ENCODE assay signal across 9 mouse cellular contexts in the genomic region with DNA sequence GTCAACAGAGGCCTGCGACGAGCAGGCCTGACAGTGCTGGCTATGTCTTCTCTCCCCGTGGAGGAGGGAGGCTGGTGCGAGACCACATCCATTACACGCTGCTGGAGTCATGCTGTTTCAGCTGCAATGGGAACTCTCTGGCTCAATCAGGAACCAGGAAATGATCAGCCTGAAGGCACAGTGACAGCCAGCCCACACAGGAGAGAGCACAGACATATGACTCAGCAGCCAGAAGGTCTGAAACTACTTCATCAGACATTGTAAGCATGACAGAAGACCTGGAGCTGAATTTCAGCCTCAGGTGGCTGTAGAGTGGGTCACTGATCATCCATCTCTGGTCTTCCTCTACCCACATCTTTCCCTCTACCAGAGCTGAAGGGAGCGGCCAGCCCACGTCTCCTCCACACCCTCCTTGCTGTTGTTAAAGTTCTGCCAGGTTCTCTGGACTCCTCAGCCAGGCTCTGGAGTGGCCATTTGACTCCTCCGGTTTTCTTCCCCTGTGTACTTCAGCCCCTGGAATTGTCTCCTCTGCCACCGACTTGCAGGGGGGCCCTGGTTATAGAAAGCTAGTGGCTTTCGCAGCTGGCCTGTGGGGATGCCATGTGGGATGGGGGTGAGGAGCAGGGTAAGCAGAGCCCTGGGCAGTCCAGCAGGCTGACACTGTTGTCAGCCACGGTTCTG. TPM values are rescaled to one million over a fixed set of nuclear protein-coding genes. Genes with fewer than 3 reads are reported as not detected.
DNase-seq lines count a peak whose midpoint lies in the region; ATAC-seq lines count a peak whose summit lies in the region.
"Had no signal": no experiment of that assay in that cellular context is flagged by ENCODE, and none has a peak within 500 bp of the region (broad histone marks: within the 10 kb centered on the region; RNA-seq: fewer than 3 reads in every experiment).

No protein-coding gene starts in this region.

- WGBS in stomach, embryonic 16.5 days, result 57% methylated on average over 11 of the region's 11 CpGs

- H3K27ac ChIP-seq in stomach, embryonic 16.5 days (ENCODE audit: low read length), result no peak overlapping the region
- H3K27ac ChIP-seq: midbrain, embryonic 12.5 days had no signal

- no peaks in the 10 kb centered on the region for H3K4me1 ChIP-seq in stomach, embryonic 16.5 days (ENCODE audit: control insufficient read depth, insufficient read depth, low read length)
- H3K4me1 ChIP-seq: midbrain, embryonic 12.5 days had no signal

- H3K4me3 ChIP-seq in stomach, embryonic 16.5 days (replicated peaks; ENCODE audit: low read length), result no peak overlapping the region
- H3K4me3 ChIP-seq: midbrain, embryonic 12.5 days had no signal

- H3K9ac ChIP-seq in stomach, embryonic 16.5 days (ENCODE audit: low read length), result no peak overlapping the region
- H3K9ac ChIP-seq: midbrain, embryonic 12.5 days had no signal

- ATAC-seq in stomach, embryonic 16.5 days (ENCODE audit: insufficient read depth, low FRiP score), result peak; percentile 68
- no peak for ATAC-seq in megakaryocyte-erythroid progenitor cell, adult 5-6 weeks (replicated peaks; ENCODE audit: low FRiP score, low TSS enrichment, poor library complexity, severe bottlenecking)

- H3K4me2 ChIP-seq in stomach, embryonic 16.5 days (ENCODE audit: low read depth, low read length), result no peak overlapping the region
- H3K4me2 ChIP-seq: midbrain, embryonic 12.5 days had no signal

- peak; percentile 55 for DNase-seq in adrenal gland, postnatal 14 days
- no peak for DNase-seq in adrenal gland, postnatal 25 days
- DNase-seq in urinary bladder, adult 18-20 months (ENCODE audit: low spot score in 2 of 2), result peak; percentile 18 to 20
- DNase-seq in urinary bladder, postnatal 10 days (ENCODE audit: low spot score), result no peak
- peak; percentile 31 to 49 for DNase-seq in kidney, postnatal 4 days
- DNase-seq in B cell, adult 2 months, result no peak

- H3K36me3 ChIP-seq in stomach, embryonic 16.5 days (ENCODE audit: control insufficient read depth, insufficient read depth, low read length), result no peaks in the 10 kb centered on the region
- H3K36me3 ChIP-seq: midbrain, embryonic 12.5 days had no signal

- H3K27me3 ChIP-seq in stomach, embryonic 16.5 days (ENCODE audit: control insufficient read depth, insufficient read depth, low read length), result no peaks in the 10 kb centered on the region

- H3K9me3 ChIP-seq in stomach, embryonic 16.5 days (replicated peaks; ENCODE audit: control insufficient read depth, low read length), result no peaks in the 10 kb centered on the region
- H3K9me3 ChIP-seq: midbrain, embryonic 12.5 days had no signal

RNA-seq across cellular contexts. Expression of a gene that starts 27.4 kb away (rescaled TPM):
- total RNA-seq in adrenal gland, postnatal 14 days (2021), result 46.9 and 410 TPM in 2 replicates
- total RNA-seq in adrenal gland, postnatal 25 days (2021), result 14.8 and 41.4 TPM in 2 replicates
- polyA plus RNA-seq in stomach, embryonic 16.5 days (2015; fragmentation: Nextera tagmentation; extraction: Ambion mirVana), result 212 and 226 TPM in 2 replicates
- total RNA-seq in megakaryocyte-erythroid progenitor cell, adult 5-6 weeks (2014; fragmentation: Nextera tagmentation), result 63.2 and 78.5 TPM in 2 replicates
- total RNA-seq in megakaryocyte-erythroid progenitor cell, adult 5-6 weeks (2017), result 93.7 and 108 TPM in 2 replicates

Comparison
In these comparisons a context has a peak if more than half of its experiments do, and no peak if none do; other contexts are left out.
1. DNase-seq: peak in adrenal gland, postnatal 14 days (single experiment), urinary bladder, adult 18-20 months (2 of 2) and kidney, postnatal 4 days (2 of 2); none in adrenal gland, postnatal 25 days (single experiment), urinary bladder, postnatal 10 days (single experiment) and B cell, adult 2 months (0 of 2).